Mouse (Mus musculus) lung, embryonic 16.5 days (tissue): ENCODE results near the gene Zfp958. TPM values are rescaled to one million over a fixed set of nuclear protein-coding genes. Genes with fewer than 3 reads are reported as not detected.
"Not testable (repeated sequence)": the region's sequence is repeated elsewhere in the genome, so short reads cannot be mapped to it uniquely, and the experiment has no call there.

Source experiments
- ATAC-seq: fragments of 200-750 bp; cut with Nextera tagmentation; 2 replicates; pipeline ENCODE4 v1.8.0; 2017; ENCODE audit warnings: low read depth, mild to moderate bottlenecking, moderate library complexity
- H3K27ac ChIP-seq: fragments of 300-500 bp; sonication (generic); 2 replicates; pipeline ENCODE4 v1.5.1; 2014; ENCODE audit warnings: mild to moderate bottlenecking, control low read depth, low read length
- H3K27me3 ChIP-seq: fragments of 300-500 bp; sonication (generic); 2 replicates; pipeline ENCODE4 v1.6.1; 2014; ENCODE audit warnings: low read depth, low read length, mixed read lengths; ENCODE audit not compliant: control insufficient read depth, insufficient read depth
- H3K36me3 ChIP-seq: fragments of 300-500 bp; sonication (generic); 2 replicates; pipeline ENCODE4 v1.6.1; 2014; ENCODE audit warnings: low read length; ENCODE audit not compliant: control insufficient read depth, insufficient read depth
- H3K4me1 ChIP-seq: fragments of 300-500 bp; sonication (generic); replicated peaks from 2 replicates; pipeline ENCODE4 v1.6.1; 2014; ENCODE audit warnings: low read length, mixed read lengths; ENCODE audit not compliant: control insufficient read depth, insufficient read depth
- H3K4me2 ChIP-seq: fragments of 300-500 bp; sonication (generic); 2 replicates; pipeline ENCODE4 v1.6.1; 2014; ENCODE audit warnings: low read depth, low read length, control low read depth
- H3K4me3 ChIP-seq: fragments of 300-500 bp; sonication (generic); 2 replicates; pipeline ENCODE4 v1.5.1; 2014; ENCODE audit warnings: mild to moderate bottlenecking, low read length, control low read depth
- H3K9ac ChIP-seq: fragments of 300-500 bp; sonication (generic); 2 replicates; pipeline ENCODE4 v1.6.1; 2014; ENCODE audit warnings: low read length, control low read depth
- H3K9me3 ChIP-seq: fragments of 300-500 bp; sonication (generic); 2 replicates; pipeline ENCODE4 v1.6.1; 2016; ENCODE audit warnings: low read length; ENCODE audit not compliant: control insufficient read depth
- WGBS: fragments of 180-500 bp; shearing (Covaris S2); extraction: QIAGEN DNeasy Blood & Tissue Kit; methylation state at CpG from one replicate; pipeline ENCODE4 v1.1.7; 2014; 5-methylcytosine and 5-hydroxymethylcytosine counted together
- polyA plus RNA-seq: library from polyadenylated mRNA; unstranded; fragments of >200 nt; fragmentation: Nextera tagmentation; extraction: Ambion mirVana; gene quantifications from 2 replicates; pipeline ENCODE4 v1.2.1, GENCODE M21; 2015

Gene Zfp958
- polyA plus RNA-seq, 1 experiment from 2014 or later, result 14.0 TPM

DNA sequence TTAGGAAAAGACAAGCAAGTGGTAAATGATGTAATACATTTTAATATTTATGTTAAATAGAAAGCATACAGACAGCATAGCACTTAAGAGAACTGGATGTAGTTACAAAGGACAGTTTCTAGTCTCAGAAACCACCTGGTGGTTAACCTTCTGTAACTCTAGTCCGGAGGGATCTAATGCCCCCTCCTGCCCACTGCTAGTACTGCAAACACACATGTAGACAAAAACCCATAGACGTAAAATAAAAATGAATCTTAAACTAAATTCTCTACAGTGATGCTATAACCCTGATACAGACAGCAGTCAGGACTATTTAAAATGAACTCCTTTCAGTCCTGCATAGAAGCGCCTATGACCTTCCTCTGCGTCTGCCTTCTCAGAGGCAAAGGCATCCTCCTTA, 24.1 kb downstream of the Zfp958 start:
- no peak overlapping the region for H3K27ac ChIP-seq
- no peak overlapping the region for H3K9ac ChIP-seq
- no peaks in the 10 kb centered on the region for H3K27me3 ChIP-seq
- ATAC-seq, result no peak
- no peak overlapping the region for H3K4me3 ChIP-seq
- H3K9me3 ChIP-seq, result no peaks in the 10 kb centered on the region; the same call in 1 of the 2 replicates
- no peak overlapping the region for H3K4me2 ChIP-seq
- H3K36me3 ChIP-seq, result no peaks in the 10 kb centered on the region
- 89% methylated on average over 4 of the region's 4 CpGs for WGBS
- H3K4me1 ChIP-seq, result no peaks in the 10 kb centered on the region

GRCm38 (mm10) chr8:4642974-4643373, 30.0 kb downstream of the Zfp958 start:
- H3K4me1 ChIP-seq, H3K4me2 ChIP-seq, H3K9ac ChIP-seq, H3K27ac ChIP-seq, H3K4me3 ChIP-seq, H3K27me3 ChIP-seq, H3K36me3 ChIP-seq, H3K9me3 ChIP-seq, ATAC-seq: not testable (repeated sequence)
- WGBS, result 85% methylated on average over 6 of the region's 6 CpGs

- Histone ChIP-seq H3K27ac (no peak overlapping the region), H3K4me2 (no peak overlapping the region), H3K9ac (no peak overlapping the region), H3K27me3 (no peaks in the 10 kb centered on the region), H3K4me3 (no peak overlapping the region), H3K9me3 (no peaks in the 10 kb centered on the region), H3K4me1 (no peaks in the 10 kb centered on the region), H3K36me3 (no peaks in the 10 kb centered on the region)
- WGBS, result 80% methylated on average over 7 of the region's 7 CpGs
- no peak for ATAC-seq
These were observed 43.6 kb downstream of the Zfp958 start for GRCm38 (mm10) chr8:4656536-4656935.

GRCm38 (mm10) chr8:4675191-4676003, 62.4 kb downstream of the Zfp958 start:
- Histone ChIP-seq H3K4me1 (peaks cover 5% of the 10 kb centered on the region), H3K4me2 (no peak overlapping the region), H3K9ac (no peak overlapping the region), H3K4me3 (no peak overlapping the region), H3K36me3 (no peaks in the 10 kb centered on the region), H3K9me3 (no peaks in the 10 kb centered on the region; the same call in 1 of the 2 replicates), H3K27ac (no peak overlapping the region), H3K27me3 (no peaks in the 10 kb centered on the region)
- ATAC-seq, result no peak
- WGBS, result 80% methylated on average over 17 of the region's 17 CpGs

- no peak for ATAC-seq
- H3K36me3 ChIP-seq, result no peaks in the 10 kb centered on the region
- no peaks in the 10 kb centered on the region; the same call in 1 of the 2 replicates for H3K9me3 ChIP-seq
- peak overlapping the region; percentile 69 for H3K4me3 ChIP-seq
- H3K27ac ChIP-seq, result no peak overlapping the region
- peaks cover 5% of the 10 kb centered on the region for H3K4me1 ChIP-seq
- H3K4me2 ChIP-seq, result peak overlapping the region; percentile 65
- 88% methylated on average over 7 of the region's 7 CpGs for WGBS
- H3K27me3 ChIP-seq, result no peaks in the 10 kb centered on the region
- no peak overlapping the region for H3K9ac ChIP-seq
These were observed 63.6 kb downstream of the Zfp958 start for GRCm38 (mm10) chr8:4676586-4676985.

- Histone ChIP-seq H3K27ac (peak overlapping the region; percentile 99), H3K36me3 (no peaks in the 10 kb centered on the region), H3K9me3 (no peaks in the 10 kb centered on the region; the same call in 1 of the 2 replicates), H3K4me3 (peak overlapping the region; percentile 69), H3K4me2 (peak overlapping the region; percentile 65), H3K4me1 (peaks cover 5% of the 10 kb centered on the region), H3K27me3 (no peaks in the 10 kb centered on the region), H3K9ac (peak overlapping the region; percentile 86)
- WGBS, result under 1% methylated on average over 71 of the region's 72 CpGs
- peak; percentile 93 for ATAC-seq
These were observed 64.6 kb downstream of the Zfp958 start for GRCm38 (mm10) chr8:4677265-4678217.

- ATAC-seq, result peak; percentile 68
- H3K4me2 ChIP-seq, result peak overlapping the region; percentile 45
- no peaks in the 10 kb centered on the region; the same call in 1 of the 2 replicates for H3K9me3 ChIP-seq
- no peaks in the 10 kb centered on the region for H3K27me3 ChIP-seq
- peak overlapping the region; percentile 69 for H3K4me3 ChIP-seq
- H3K36me3 ChIP-seq, result no peaks in the 10 kb centered on the region
- H3K27ac ChIP-seq, result peak overlapping the region; percentile 99
- H3K9ac ChIP-seq, result peak overlapping the region; percentile 67
- under 1% methylated on average over 37 of the region's 37 CpGs for WGBS
- H3K4me1 ChIP-seq, result peaks cover 5% of the 10 kb centered on the region
These were observed 65.4 kb downstream of the Zfp958 start for GRCm38 (mm10) chr8:4678218-4678907.

- H3K27ac ChIP-seq, result peak overlapping the region; percentile 99
- H3K9ac ChIP-seq, result no peak overlapping the region
- H3K4me3 ChIP-seq, result peak overlapping the region; percentile 69
- peak overlapping the region; percentile 45 for H3K4me2 ChIP-seq
- ATAC-seq, result no peak
- H3K36me3 ChIP-seq, result no peaks in the 10 kb centered on the region
- H3K4me1 ChIP-seq, result peaks cover 5% of the 10 kb centered on the region
- no peaks in the 10 kb centered on the region for H3K27me3 ChIP-seq
- H3K9me3 ChIP-seq, result no peaks in the 10 kb centered on the region; the same call in 1 of the 2 replicates
- WGBS, result 78% methylated on average over 8 of the region's 8 CpGs
These were observed 66.1 kb downstream of the Zfp958 start for GRCm38 (mm10) chr8:4678908-4679545.
